Mouse (Mus musculus) lung, postnatal 25 days (tissue): ENCODE results near the gene Olfr806.

Experiments used
- DNase-seq: peaks from one replicate; pipeline ENCODE4 v3.0.0; 2022; ENCODE audit warnings: low spot score

Olfr806 gene

GRCm38 (mm10) chr10:129741821-129742220 lies at the start of gene Olfr806:
TSS of gene Olfr806 (minus strand) at chr10:129741921.
- DNase-seq, result no peak

GRCm38 (mm10) chr10:129778123-129778522 lies 36.4 kb upstream of the Olfr806 start:
- DNase-seq, result no peak

DNA sequence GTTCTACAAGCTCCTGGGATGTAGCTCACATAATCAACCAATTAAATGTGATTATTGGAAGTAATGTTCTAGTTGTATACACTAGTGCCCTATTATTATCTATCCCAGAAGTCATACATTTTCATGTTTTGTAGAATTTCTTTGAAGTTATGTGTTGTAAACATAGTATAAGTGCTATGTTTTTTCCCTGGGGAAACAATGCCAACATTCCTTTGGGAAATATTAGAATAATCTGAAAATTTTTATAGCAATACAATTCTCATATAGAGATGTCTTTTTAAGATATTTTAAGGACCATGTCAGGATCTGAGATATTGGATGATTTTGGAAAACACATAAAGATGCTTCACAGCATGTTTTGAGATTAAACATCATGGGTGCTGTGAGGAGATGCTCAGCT lies 32.6 kb upstream of the Olfr806 start, which contains the start of gene Olfr809:
Gene Olfr809, plus strand, starts transcription at position 301 of the 400 bp plus-strand sequence.
- no peak for DNase-seq

DNA sequence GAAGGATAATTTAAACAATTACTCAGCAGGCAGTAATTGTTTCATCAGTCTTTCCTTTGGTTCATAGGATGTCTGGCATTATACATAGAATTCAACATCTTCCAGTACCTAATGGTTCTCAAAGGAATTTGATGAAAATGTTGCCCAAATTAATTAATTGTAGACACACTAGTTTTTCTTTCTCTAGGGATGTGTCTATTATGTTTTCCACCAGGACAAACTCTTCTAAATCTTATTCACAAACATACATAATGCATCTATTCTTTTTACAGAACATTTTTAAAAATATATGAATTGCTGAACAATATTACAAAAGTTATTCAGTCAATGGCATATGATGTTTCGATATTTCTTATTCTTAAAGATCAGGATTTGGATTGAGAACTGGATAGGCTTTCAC lies 23.5 kb upstream of the Olfr806 start, which contains the start of gene Olfr808:
Gene Olfr808, plus strand, starts transcription at position 301 of the 400 bp plus-strand sequence.
- no peak for DNase-seq

- no peak for DNase-seq
Observed at GRCm38 (mm10) chr10:129757693-129758092, 16.0 kb upstream of the Olfr806 start, which contains the start of gene Olfr807. TSS of gene Olfr807 (minus strand) at chr10:129757793.

GRCm38 (mm10) chr10:129729275-129729674 lies 12.4 kb downstream of the Olfr806 start, which contains the start of gene Olfr805:
TSS of gene Olfr805 (minus strand) at chr10:129729375.
- no peak for DNase-seq

GRCm38 (mm10) chr10:129702910-129703309 lies 38.8 kb downstream of the Olfr806 start, which contains the start of gene Olfr804:
TSS of gene Olfr804 (plus strand) at chr10:129703210.
- no peak for DNase-seq

DNA sequence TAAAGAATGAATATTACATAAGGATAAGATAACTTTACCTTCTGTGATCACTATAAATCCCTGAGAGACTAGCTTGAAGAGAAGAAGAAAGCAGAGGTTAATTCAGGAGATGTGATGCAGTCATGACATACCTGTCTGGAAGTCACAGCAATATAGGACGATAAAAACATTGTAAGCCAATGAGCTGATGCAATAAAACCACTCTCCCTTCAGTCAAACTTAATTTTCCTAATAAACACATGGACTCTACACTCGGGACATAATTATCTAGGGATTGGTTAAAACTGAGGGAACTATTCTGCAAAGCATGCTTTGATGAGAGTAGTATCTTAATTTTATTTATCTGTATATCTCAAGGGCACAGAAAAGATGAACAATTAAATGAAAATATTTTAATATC lies 47.5 kb downstream of the Olfr806 start, which contains the start of gene Olfr803:
Gene Olfr803, minus strand, starts transcription at position 101 of the 400 bp plus-strand sequence.
- DNase-seq, result no peak

- no peak for DNase-seq
Observed at GRCm38 (mm10) chr10:129688069-129688468, 53.7 kb downstream of the Olfr806 start, which contains the start of gene Olfr802. TSS of gene Olfr802 (minus strand) at chr10:129688169.
